Mouse (Mus musculus) kidney, postnatal 14 days (tissue): ENCODE measurements around the gene Cspg4.
A peak's percentile ranks its signal among the peaks of the same experiment; 100 is the strongest.

Experiments
- DNase-seq: peaks from one replicate; pipeline ENCODE4 v3.0.0; 2022; ENCODE audit warnings: mixed read lengths

Cspg4 gene

GRCm38 (mm10) chr9:56865673-56866400 lies 1.0 kb downstream of the Cspg4 start:
- DNase-seq, result no peak

- no peak for DNase-seq
Measured at GRCm38 (mm10) chr9:56866430-56866829, 1.6 kb downstream of the Cspg4 start.

DNA sequence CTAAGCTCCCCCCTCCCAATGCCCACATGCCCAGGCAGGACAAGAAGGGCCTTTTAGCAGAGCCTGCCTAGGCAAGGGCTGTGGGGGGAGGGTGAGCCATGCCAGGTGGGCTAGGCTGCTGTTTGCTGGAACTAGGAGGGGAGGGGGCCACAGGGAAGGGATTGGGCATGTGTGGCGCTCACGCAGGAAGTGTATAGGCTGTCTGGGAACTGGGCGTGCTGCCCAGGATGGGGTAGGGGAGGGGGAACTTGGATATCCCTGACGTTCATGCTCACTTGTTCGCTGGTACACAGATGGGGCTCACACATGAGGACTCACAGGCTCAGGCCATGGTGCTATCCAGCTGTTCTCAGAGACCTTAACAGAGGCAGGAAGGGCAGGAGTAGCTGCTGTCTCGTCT lies 3.5 kb downstream of the Cspg4 start:
- DNase-seq, result peak; percentile 74

DNA sequence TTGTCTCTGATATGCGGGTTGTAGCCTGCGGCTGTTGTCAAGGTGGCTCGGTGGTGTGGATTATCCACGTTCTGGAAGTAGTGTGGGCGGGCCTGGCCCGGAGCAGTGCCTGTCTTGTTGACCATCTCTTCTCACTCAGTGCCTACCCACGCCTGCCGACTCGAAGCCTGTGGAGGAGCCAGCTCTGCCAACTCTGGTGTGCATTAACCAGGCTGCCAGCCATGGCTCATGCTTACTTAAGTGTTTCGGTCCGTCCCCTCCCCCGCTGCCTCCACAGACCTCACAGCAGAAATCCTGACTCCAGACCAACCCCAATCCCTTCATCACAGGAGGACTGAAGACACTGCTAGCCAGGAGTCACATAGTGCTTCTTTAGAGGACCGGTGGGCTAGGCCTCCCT lies 4.7 kb downstream of the Cspg4 start:
- DNase-seq, result peak; percentile 88

- DNase-seq, result no peak
Measured at GRCm38 (mm10) chr9:56870778-56871177, 5.9 kb downstream of the Cspg4 start.

DNA sequence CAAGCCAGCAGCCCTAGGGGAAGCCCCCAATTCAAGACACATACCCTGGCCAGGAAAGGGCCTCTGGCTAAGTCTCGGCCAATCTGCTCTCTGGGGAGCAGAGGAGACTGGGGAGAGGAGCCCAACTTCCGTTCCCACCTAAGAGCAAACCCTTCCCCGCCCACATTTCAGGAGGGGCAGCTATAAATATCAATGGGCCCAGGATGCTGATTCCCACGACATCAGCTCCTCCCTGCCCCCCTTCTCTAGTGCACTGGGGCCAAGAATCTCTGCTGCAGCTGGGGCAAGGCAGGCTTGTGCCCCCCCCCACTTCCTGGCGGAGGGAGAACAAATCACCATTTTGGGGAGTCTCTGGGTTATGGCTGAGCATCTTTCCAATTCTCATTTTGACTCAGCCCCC lies 6.4 kb downstream of the Cspg4 start:
- peak; percentile 55 for DNase-seq

GRCm38 (mm10) chr9:56872105-56872903 lies 7.5 kb downstream of the Cspg4 start:
- no peak for DNase-seq

DNA sequence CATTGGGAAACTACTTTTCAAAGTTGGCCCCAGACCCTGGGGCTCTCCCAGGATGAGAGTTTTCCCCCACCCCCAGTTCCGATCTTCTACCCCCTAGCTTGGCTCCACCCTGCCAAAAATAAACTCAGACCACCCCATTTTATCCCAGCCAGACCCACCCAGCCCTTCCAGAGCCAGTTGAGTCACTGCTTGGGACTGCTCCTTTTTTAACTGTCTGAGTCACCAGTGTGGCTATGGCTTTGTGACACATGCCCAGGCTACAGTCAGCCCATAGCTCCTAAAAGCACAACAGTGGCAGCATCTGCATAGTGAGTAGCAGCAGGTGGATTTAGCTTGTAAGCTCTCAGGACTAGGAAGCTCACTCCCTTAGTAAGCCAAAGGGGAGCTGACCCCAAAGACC lies 8.3 kb downstream of the Cspg4 start:
- no peak for DNase-seq

- peak; percentile 68 for DNase-seq
Measured at GRCm38 (mm10) chr9:56876784-56877183, 12.0 kb downstream of the Cspg4 start.

GRCm38 (mm10) chr9:56877284-56877683 lies 12.5 kb downstream of the Cspg4 start:
- DNase-seq, result no peak

DNA sequence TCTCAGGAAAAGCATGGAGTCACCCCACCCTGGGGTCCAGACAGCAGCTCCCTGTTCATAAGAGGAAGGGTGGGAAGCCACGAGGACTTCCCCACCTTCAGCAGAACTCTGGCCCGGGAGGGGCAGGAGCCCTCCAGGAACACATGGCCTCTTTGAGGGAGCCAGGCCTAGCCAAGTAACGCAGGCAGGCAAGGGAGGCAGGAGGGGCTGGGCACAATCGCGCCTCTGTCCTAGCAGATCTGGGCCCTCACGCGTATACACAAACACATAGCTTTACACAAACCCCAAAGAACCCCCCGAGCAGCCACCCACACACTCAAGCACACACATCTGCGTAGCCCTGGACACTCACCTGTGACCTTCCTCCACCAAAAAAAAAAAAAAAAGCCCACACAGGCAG lies 16.0 kb downstream of the Cspg4 start:
- DNase-seq, result no peak

DNA sequence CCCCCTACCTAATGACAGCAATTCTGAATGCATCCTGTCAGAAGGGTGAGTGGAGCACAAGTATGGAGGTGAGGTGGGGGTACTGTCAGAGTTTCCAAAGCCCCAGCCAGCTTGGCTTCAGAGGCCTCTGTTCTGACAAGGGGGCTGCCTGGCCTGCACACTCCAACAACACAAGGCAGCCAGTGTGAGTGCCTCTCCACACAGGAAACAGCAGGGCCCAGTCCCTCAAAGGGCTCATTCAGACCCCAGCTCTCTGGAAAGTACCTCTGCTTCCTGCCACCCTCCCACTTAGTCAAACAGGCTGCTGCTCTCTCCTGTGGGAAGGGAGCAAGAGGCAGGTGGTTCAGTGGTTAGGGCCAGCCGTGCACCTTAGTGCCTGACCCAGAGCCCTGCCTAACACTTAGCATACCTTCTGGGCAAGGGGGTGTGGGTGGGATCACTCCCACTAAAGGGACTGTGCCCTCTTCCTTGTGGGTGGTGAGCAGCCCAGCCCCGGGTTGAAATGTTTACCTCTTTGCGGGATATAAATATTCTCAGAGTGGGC lies 16.8 kb downstream of the Cspg4 start:
- no peak for DNase-seq

DNA sequence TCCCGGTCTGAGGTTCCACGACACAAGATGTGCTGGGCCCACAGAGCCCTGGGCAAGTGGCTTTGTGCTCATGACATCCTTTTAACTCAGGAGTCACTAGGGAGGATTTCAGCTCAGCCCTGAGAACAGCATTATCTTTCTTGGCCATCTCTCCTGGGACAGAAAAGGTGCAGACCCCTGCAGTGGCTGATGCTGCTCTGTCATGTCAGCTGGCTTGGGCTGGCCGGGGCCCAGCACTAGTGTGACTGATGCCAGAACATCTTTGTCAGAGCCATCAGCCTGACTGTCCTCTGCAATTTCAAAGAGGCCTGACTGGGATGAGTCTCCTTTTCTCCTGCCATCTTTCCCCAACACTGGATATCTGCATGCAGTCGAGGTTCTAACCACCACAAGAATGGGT lies 17.4 kb downstream of the Cspg4 start:
- DNase-seq, result no peak

GRCm38 (mm10) chr9:56882818-56883217 lies 18.0 kb downstream of the Cspg4 start:
- peak; percentile 68 for DNase-seq

DNA sequence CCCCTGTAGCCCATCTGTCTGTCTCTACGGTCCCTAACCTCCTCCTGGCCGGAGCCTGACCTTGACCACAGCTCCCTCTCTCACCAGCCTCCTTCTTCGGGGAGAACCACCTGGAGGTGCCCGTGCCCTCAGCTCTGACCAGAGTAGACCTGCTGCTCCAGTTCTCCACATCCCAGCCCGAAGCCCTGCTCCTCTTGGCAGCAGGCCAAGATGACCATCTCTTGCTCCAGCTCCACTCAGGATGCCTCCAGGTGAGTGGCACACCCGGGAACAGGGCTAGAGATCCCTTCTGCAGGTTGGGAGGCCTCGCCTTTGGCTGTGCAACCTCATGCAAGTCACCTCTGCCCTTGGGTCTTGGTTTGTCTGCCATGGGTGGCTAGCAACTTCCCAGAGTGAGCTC lies 18.6 kb downstream of the Cspg4 start:
- no peak for DNase-seq

GRCm38 (mm10) chr9:56884328-56884727 lies 19.5 kb downstream of the Cspg4 start:
- DNase-seq, result no peak

DNA sequence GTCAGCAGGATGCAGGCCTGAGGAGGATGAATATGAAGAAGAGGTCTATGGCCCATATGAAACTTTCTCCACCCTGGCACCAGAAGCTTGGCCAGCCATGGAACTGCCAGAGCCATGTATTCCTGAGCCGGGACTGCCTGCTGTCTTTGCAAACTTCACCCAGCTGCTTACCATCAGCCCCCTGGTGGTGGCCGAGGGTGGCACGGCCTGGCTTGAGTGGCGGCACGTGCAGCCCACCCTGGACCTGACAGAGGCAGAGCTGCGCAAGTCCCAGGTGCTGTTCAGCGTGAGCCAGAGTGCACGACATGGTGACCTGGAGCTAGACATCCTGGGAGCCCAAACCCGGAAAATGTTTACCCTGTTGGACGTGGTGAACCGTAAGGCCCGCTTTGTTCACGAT lies 21.3 kb downstream of the Cspg4 start:
- DNase-seq, result no peak

- DNase-seq, result no peak
Measured at GRCm38 (mm10) chr9:56886601-56887000, 21.8 kb downstream of the Cspg4 start.

- no peak for DNase-seq
Measured at GRCm38 (mm10) chr9:56887581-56887980, 22.7 kb downstream of the Cspg4 start.

- DNase-seq, result peak; percentile 85
Measured at GRCm38 (mm10) chr9:56889817-56890216, 25.0 kb downstream of the Cspg4 start.

DNA sequence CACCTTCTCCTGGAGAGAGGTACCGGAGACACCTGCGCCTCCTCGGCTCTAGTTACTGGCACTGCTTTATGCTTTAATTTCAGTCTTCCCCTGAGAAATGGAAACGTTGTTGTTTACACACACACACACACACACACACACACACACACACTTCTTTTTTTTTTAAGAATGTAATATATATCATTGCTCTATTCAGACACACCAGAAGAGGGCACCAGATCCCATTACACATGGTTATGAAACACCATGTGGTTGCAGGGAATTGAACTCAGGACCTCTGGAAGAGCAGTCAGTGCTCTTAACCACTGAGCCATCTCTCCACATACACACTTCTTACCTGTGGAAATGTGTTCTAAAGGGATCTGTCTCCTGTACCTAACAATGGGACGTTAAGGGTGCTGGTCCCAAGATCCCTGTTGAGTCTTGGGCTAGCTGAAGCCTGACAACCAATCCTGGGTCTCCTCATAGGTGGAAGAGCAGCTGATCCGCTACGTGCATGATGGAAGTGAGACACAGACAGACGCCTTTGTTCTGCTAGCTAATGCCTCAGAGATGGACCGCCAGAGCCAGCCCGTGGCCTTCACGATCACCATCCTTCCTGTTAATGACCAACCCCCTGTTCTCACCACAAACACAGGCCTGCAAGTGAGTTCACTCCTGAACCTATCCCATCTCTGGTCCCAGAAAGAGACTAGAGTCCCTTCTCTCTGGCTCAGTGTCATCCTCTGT lies 25.9 kb downstream of the Cspg4 start:
- DNase-seq, result no peak

GRCm38 (mm10) chr9:56891517-56892011 lies 26.7 kb downstream of the Cspg4 start:
- peak; percentile 85 for DNase-seq

DNA sequence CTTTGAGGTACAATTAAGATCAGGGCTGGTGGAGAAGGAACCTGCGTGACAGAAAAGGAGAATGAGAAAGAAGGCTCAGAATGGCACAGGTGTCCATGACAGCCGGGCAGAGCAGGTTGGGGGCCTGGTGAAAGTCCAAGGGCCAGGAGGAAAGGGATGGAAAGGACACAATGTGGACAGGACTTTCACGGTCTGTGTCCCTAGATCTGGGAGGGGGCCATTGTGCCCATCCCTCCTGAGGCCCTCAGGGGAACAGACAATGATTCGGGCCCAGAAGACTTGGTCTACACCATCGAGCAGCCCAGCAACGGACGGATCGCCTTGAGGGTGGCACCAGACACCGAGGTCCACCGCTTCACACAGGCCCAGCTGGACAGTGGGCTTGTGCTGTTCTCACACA lies 27.3 kb downstream of the Cspg4 start:
- DNase-seq, result no peak
